Mouse (Mus musculus) thymus, adult 2 months (tissue): ENCODE data around the gene Lrrn3.

Experiments used
- CTCF ChIP-seq: fragments of 200-500 bp; IDR thresholded peaks from 2 replicates; pipeline ENCODE4 v1.5.1; 2012; ENCODE audit warnings: mild to moderate bottlenecking, control low read depth, low read length, moderate library complexity, borderline replicate concordance; ENCODE audit not compliant: control insufficient read depth, poor library complexity, insufficient read depth; ENCODE audit errors: extremely low read depth
- POLR2A ChIP-seq: fragments of 200-500 bp; IDR thresholded peaks from 2 replicates; pipeline ENCODE4 v1.6.1; 2012; ENCODE audit warnings: mild to moderate bottlenecking, low read length, control low read depth, moderate library complexity; ENCODE audit not compliant: control insufficient read depth, poor library complexity, insufficient read depth; ENCODE audit errors: extremely low read depth

DNA sequence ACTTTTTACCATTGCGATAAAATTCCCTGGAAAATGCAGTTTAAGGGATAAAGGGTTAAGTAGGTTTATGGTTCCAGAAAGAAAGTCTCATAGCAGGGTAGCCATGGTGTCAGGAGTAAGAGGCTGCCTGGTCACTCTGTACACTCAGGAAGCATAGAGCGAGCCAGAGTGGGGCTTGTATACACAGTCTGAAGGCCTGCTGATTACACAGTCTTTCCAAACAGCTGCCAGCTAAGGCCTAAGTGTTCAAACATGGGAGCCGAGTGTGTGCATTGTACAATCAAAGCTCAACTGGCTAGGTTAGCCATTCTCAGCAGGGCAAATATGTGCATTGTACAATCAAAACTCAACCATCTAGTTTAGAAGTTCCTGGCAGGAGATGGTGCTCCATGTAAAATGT is 69.1 kb downstream of the Lrrn3 start:
- TF ChIP-seq CTCF (no peak), POLR2A (no peak)
